Mouse (Mus musculus) cerebellum, adult 2 months (tissue): ENCODE results near the gene Rpl18. TPM values are rescaled to one million over a fixed set of nuclear protein-coding genes. Genes with fewer than 3 reads are reported as not detected.
A peak's percentile ranks its signal among the peaks of the same experiment; 100 is the strongest.

Experiments used
- DNase-seq, 2 experiments: peaks; one replicate each; pipeline ENCODE4 v3.0.0; 2021
- H3K27ac ChIP-seq: fragments of 200-500 bp; 2 replicates; pipeline ENCODE4 v1.5.1; 2012; ENCODE audit warnings: low read length, control low read depth, inconsistent platforms; ENCODE audit not compliant: insufficient read depth
- H3K27me3 ChIP-seq: fragments of 200-500 bp; 2 replicates; pipeline ENCODE4 v1.6.1; 2012; ENCODE audit warnings: inconsistent platforms, mild to moderate bottlenecking, low read length, moderate library complexity; ENCODE audit not compliant: control insufficient read depth, insufficient read depth
- H3K4me1 ChIP-seq: fragments of 200-500 bp; 2 replicates; pipeline ENCODE4 v1.6.1; 2011; ENCODE audit warnings: low read length; ENCODE audit not compliant: control insufficient read depth, insufficient read depth
- H3K4me3 ChIP-seq: fragments of 200-500 bp; replicated peaks from 2 replicates; pipeline ENCODE3; 2011; ENCODE audit warnings: mild to moderate bottlenecking, low read depth, low read length, control low read depth; ENCODE audit not compliant: insufficient read depth
- CTCF ChIP-seq: fragments of 200-500 bp; IDR thresholded peaks from 2 replicates; pipeline ENCODE4 v1.5.1; 2011; ENCODE audit warnings: low read depth, mild to moderate bottlenecking, control low read depth, low read length, moderate library complexity, borderline replicate concordance; ENCODE audit not compliant: insufficient read depth
- POLR2A ChIP-seq: fragments of 200-500 bp; IDR thresholded peaks from 2 replicates; pipeline ENCODE4 v1.6.1; 2011; ENCODE audit warnings: low read length, control low read depth, borderline replicate concordance; ENCODE audit not compliant: insufficient read depth
- WGBS: fragments of 180-500 bp; shearing (Covaris S2); methylation state at CpG from one replicate; pipeline ENCODE4 v1.1.7; 2018; 5-methylcytosine and 5-hydroxymethylcytosine counted together
- polyA plus RNA-seq: library from polyadenylated mRNA; depleted of rRNA; stranded (reverse); fragments of >200 nt; gene quantifications from 2 replicates; pipeline ENCODE4 v1.2.3, GENCODE M21; 2012; rRNA removed

Rpl18 gene
- polyA plus RNA-seq, result 350 and 359 TPM in 2 replicates

DNA sequence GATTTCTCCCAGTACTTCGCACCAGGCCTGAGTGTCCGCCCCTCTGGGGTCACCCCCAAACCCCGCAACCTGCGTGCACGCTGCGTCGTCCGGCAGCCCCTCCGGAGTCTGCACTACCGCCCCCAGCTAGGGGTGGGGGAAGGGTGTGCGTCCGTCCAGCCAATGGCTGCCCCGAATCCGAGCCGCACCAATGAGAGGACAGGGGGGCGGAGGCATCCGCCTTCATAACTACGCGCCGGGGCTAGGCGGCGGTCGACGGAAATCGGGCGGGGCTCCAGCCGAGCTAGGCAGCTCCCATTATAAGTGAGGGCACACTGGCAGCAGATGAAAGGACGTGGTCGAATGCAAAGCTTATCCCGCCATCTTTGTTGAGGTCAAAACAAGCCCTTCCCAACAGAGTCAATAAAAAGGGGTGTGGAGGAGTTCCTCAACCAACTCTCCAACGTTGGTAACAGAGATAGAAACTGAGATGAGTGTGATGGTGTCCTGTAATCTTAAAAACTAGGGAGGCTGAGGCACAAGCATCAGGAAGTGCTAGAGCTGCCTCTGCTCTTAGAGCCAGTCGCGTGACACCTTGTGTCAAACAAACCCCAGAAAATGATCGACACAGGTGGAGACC, at the start of gene Rpl18:
Gene Rpl18 (plus strand): TSS at position 368 of the 619 bp plus-strand sequence.
- Histone ChIP-seq H3K27me3 (no peaks in the 10 kb centered on the region), H3K4me1 (peaks cover 21% of the 10 kb centered on the region), H3K27ac (peak within 1 kb of the TSS; percentile 37), H3K4me3 (peak within 1 kb of the TSS; percentile 93)
- peak; percentile 96 to 99 for DNase-seq
- TF ChIP-seq CTCF (no peak), POLR2A (peak; percentile 73)
- WGBS, result 8% methylated on average over 34 of the region's 34 CpGs

- DNase-seq, result no peak
- H3K4me1 ChIP-seq, result peaks cover 4% of the 10 kb centered on the region
- 91% methylated on average over 7 of the region's 7 CpGs for WGBS
- H3K4me3 ChIP-seq, result no peak within 1 kb of the TSS
- no peaks in the 10 kb centered on the region for H3K27me3 ChIP-seq
- no peak within 1 kb of the TSS for H3K27ac ChIP-seq
- no peak for TF ChIP-seq CTCF
- no peak for TF ChIP-seq POLR2A
Measured at GRCm38 (mm10) chr7:45666161-45666560, 49.1 kb upstream of the Rpl18 start, which contains the start of gene Fut2. Gene Fut2, minus strand, starts transcription at chr7:45666394.

DNA sequence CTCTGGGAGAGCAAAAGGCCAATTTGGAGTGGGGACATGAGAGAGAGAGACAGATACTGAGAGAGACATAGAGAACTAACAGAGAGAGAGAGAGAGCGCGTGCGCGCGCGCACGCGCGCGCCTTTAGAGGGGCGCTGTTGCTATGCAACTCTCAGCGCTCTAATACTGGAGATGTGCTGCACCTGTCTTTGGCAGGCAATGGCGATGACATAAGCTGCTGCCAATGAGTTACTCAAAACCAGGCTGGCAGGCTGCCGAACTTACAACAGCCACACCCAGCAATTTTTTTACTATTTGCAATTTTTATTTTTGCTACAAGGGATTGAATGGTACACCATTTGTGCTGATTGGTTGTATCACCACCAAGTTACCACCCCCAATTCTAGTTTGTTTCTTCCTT, 47.5 kb upstream of the Rpl18 start:
- no peak for DNase-seq
- 65% methylated on average over 14 of the region's 14 CpGs for WGBS
- H3K27ac ChIP-seq, result no peak overlapping the region
- TF ChIP-seq CTCF (no peak), POLR2A (no peak)
- peaks cover 3% of the 10 kb centered on the region for H3K4me1 ChIP-seq
- no peak overlapping the region for H3K4me3 ChIP-seq
- no peaks in the 10 kb centered on the region for H3K27me3 ChIP-seq

GRCm38 (mm10) chr7:45668921-45669320, 46.3 kb upstream of the Rpl18 start:
- Histone ChIP-seq H3K4me3 (no peak overlapping the region), H3K27me3 (no peaks in the 10 kb centered on the region), H3K27ac (no peak overlapping the region), H3K4me1 (peaks cover 3% of the 10 kb centered on the region)
- 94% methylated on average over 9 of the region's 9 CpGs for WGBS
- no peak for TF ChIP-seq POLR2A
- no peak; the same call in 1 of the 2 replicates for TF ChIP-seq CTCF
- no peak for DNase-seq

GRCm38 (mm10) chr7:45677627-45678295, 37.5 kb upstream of the Rpl18 start:
- Histone ChIP-seq H3K27ac (no peak overlapping the region), H3K4me1 (peaks cover 26% of the 10 kb centered on the region), H3K27me3 (no peaks in the 10 kb centered on the region), H3K4me3 (no peak overlapping the region)
- TF ChIP-seq POLR2A (no peak), CTCF (no peak)
- 83% methylated on average over 7 of the region's 7 CpGs for WGBS
- no peak for DNase-seq

DNA sequence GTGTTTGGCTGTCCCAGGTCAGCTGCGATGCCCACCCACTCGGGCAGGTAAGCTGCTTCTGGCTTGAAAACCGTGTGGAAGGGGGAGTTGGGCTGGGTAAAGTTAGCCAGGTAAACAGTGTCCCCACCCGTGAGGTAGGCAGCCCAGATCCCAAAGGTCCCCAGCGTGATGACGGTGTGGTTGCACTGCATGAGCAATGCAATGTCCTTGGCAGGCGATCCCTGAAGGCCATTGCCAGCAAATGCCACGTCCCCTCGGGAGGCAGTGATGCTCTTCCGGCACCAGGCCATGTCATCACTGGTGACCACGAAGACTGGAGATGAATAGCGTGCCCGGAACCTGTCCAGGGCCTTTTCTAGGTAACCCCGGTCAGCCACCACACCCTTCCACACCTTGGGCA, 36.7 kb upstream of the Rpl18 start:
- 80% methylated on average over 14 of the region's 14 CpGs for WGBS
- H3K27ac ChIP-seq, result no peak overlapping the region
- DNase-seq, result no peak
- peaks cover 29% of the 10 kb centered on the region for H3K4me1 ChIP-seq
- H3K4me3 ChIP-seq, result no peak overlapping the region
- no peaks in the 10 kb centered on the region for H3K27me3 ChIP-seq
- TF ChIP-seq CTCF (no peak), POLR2A (no peak)

DNA sequence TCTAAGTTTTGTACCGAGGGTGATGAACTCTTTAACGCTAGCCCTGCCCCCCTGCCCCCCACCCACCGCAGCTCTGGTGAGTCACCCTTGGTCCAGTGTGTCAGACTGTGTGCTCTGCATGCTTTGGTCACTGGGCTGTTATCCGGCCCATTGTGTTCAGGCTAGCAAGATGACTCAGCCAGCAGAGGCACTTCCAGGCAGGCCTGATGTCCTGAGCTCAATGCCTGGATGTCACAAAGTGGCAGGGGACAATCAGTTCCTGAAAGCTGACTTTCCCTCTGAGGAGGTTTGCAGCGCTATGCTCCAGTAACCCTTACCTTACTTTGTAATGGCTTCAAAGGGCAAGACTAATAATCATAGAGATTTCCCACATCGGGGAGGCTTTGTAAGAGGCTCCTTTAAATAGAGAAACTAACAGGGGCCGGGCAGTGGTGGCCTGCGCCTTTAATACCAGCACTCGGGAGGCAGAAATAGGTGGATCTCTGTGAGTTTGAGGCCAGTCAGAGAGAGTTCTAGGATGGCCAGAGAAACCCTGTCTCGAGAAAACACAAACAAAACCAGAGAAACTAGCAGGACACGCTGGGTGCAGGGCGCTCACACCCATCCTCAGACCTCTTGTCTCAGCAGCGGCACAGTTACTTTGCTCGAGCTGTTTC, 35.2 kb upstream of the Rpl18 start:
- TF ChIP-seq POLR2A, result no peak
- TF ChIP-seq CTCF, result no peak
- Histone ChIP-seq H3K27ac (peak overlapping the region; percentile 73; the same call in 1 of the 2 replicates), H3K4me1 (peaks cover 29% of the 10 kb centered on the region), H3K27me3 (no peaks in the 10 kb centered on the region), H3K4me3 (no peak overlapping the region)
- peak in 1 of 2 experiments; percentile 61 for DNase-seq
- WGBS, result 56% methylated on average over 14 of the region's 14 CpGs

GRCm38 (mm10) chr7:45681046-45681736, 34.1 kb upstream of the Rpl18 start:
- peak overlapping the region; percentile 73 for H3K27ac ChIP-seq
- DNase-seq, result peak; percentile 60 to 80
- TF ChIP-seq CTCF, result no peak
- no peak for TF ChIP-seq POLR2A
- no peaks in the 10 kb centered on the region for H3K27me3 ChIP-seq
- no peak overlapping the region for H3K4me3 ChIP-seq
- WGBS, result 38% methylated on average over 8 of the region's 8 CpGs
- peaks cover 29% of the 10 kb centered on the region for H3K4me1 ChIP-seq
